Mouse (Mus musculus) G1E (cell line): ENCODE results near the gene Cwc22. TPM values are rescaled to one million over a fixed set of nuclear protein-coding genes. Genes with fewer than 3 reads are reported as not detected.

Source experiments
- ATAC-seq: 2 replicates; pipeline ENCODE4 v1.8.0; 2016; ENCODE audit warnings: mild to moderate bottlenecking; ENCODE audit not compliant: insufficient number of reproducible peaks, poor library complexity, low FRiP score, severe bottlenecking; ENCODE audit errors: extremely low read depth
- DNase-seq: peaks from one replicate; pipeline ENCODE4 v3.0.0; 2012; ENCODE audit warnings: low spot score
- H3K27me3 ChIP-seq: 2 replicates; pipeline ENCODE4 v1.6.1; 2012; ENCODE audit warnings: mild to moderate bottlenecking, low read length, inconsistent platforms; ENCODE audit not compliant: insufficient read depth
- H3K36me3 ChIP-seq: replicated peaks from 2 replicates; pipeline ENCODE3; 2012; ENCODE audit warnings: mild to moderate bottlenecking, inconsistent platforms
- H3K4me1 ChIP-seq: 2 replicates; pipeline ENCODE4 v1.6.1; 2012; ENCODE audit warnings: low read depth, low read length, inconsistent platforms, mixed read lengths; ENCODE audit not compliant: insufficient read depth
- H3K4me3 ChIP-seq: 2 replicates; pipeline ENCODE4 v1.5.1; 2012; ENCODE audit warnings: low read depth, mild to moderate bottlenecking, inconsistent platforms, low read length, moderate library complexity, mixed read lengths
- H3K9me3 ChIP-seq: replicated peaks from 2 replicates; pipeline ENCODE4 v1.6.1; 2012; ENCODE audit warnings: inconsistent platforms
- CTCF ChIP-seq: IDR thresholded peaks from 2 replicates; pipeline ENCODE4 v1.5.1; 2012; ENCODE audit warnings: low read depth, low read length, inconsistent platforms, mixed read lengths
- GATA1 ChIP-seq: IDR thresholded peaks from 2 replicates; pipeline ENCODE4 v1.6.1; 2012; ENCODE audit warnings: borderline replicate concordance, low read length, inconsistent platforms, mixed read lengths
- GATA2 ChIP-seq: IDR thresholded peaks from 2 replicates; pipeline ENCODE4 v1.6.1; 2012; ENCODE audit warnings: low read depth, low read length, inconsistent platforms, borderline replicate concordance
- POLR2AphosphoS5 ChIP-seq: IDR thresholded peaks from 2 replicates; pipeline ENCODE4 v1.6.1; 2012; ENCODE audit warnings: low read depth, low read length, inconsistent platforms; ENCODE audit not compliant: insufficient replicate concordance
- TAL1 ChIP-seq: conservative IDR thresholded peaks from 2 replicates; pipeline ENCODE4 v1.6.1; 2012; ENCODE audit warnings: low read depth, low read length, inconsistent platforms, mixed read lengths
- polyA plus RNA-seq: library from polyadenylated mRNA; stranded (reverse); fragments of >175 nt; gene quantifications from 2 replicates; pipeline ENCODE4 v1.2.3, GENCODE M21; 2012
- total RNA-seq, 2 experiments: library from RNA; stranded (forward) in 1 of 2; stranded (reverse) in 1 of 2; fragments of 200-1000 nt in 1 of 2; fragments of >200 nt in 1 of 2; fragmentation: Nextera tagmentation in 1 of 2; gene quantifications; 2 replicates each; pipeline ENCODE4 v1.2.3; 2014 to 2017

The Cwc22 gene
- total and polyA plus RNA-seq, 3 experiments = 22.5 to 106 (median 84.4) TPM

- DNase-seq (no peak), ATAC-seq (no peak)
- TF ChIP-seq TAL1 = no peak
- no peak for TF ChIP-seq CTCF
- TF ChIP-seq GATA2 = no peak
- TF ChIP-seq GATA1 = no peak
- Histone ChIP-seq H3K9me3 (no peaks in the 10 kb centered on the region), H3K4me3 (no peak overlapping the region), H3K27me3 (no peaks in the 10 kb centered on the region), H3K36me3 (no peaks in the 10 kb centered on the region), H3K4me1 (no peaks in the 10 kb centered on the region)
These were observed 14.5 kb upstream of the Cwc22 start for GRCm38 (mm10) chr2:77960711-77961110.

- no peaks in the 10 kb centered on the region for H3K9me3 ChIP-seq
- no peaks in the 10 kb centered on the region for H3K4me1 ChIP-seq
- no peak for ATAC-seq
- TF ChIP-seq GATA1 (no peak), TAL1 (no peak), POLR2AphosphoS5 (no peak), CTCF (no peak), GATA2 (no peak)
- H3K27me3 ChIP-seq = no peaks in the 10 kb centered on the region
- no peak for DNase-seq
- H3K36me3 ChIP-seq = no peaks in the 10 kb centered on the region
- H3K4me3 ChIP-seq = no peak overlapping the region
These were observed 13.2 kb upstream of the Cwc22 start for GRCm38 (mm10) chr2:77959341-77959740.

- H3K4me3 ChIP-seq = no peak overlapping the region
- no peaks in the 10 kb centered on the region for H3K4me1 ChIP-seq
- no peak for TF ChIP-seq CTCF
- no peak for TF ChIP-seq POLR2AphosphoS5
- TF ChIP-seq GATA1 = no peak
- TF ChIP-seq TAL1 = no peak
- TF ChIP-seq GATA2 = no peak
- H3K36me3 ChIP-seq = no peaks in the 10 kb centered on the region
- ATAC-seq (no peak), DNase-seq (no peak)
- H3K27me3 ChIP-seq = no peaks in the 10 kb centered on the region
- H3K9me3 ChIP-seq = no peaks in the 10 kb centered on the region
These were observed 5.3 kb upstream of the Cwc22 start for GRCm38 (mm10) chr2:77951415-77951913.

GRCm38 (mm10) chr2:77950111-77950510 lies 3.9 kb upstream of the Cwc22 start:
- no peak overlapping the region for H3K4me3 ChIP-seq
- H3K9me3 ChIP-seq = no peaks in the 10 kb centered on the region
- H3K27me3 ChIP-seq = no peaks in the 10 kb centered on the region
- ATAC-seq (no peak), DNase-seq (no peak)
- no peaks in the 10 kb centered on the region; the same call in 1 of the 2 replicates for H3K4me1 ChIP-seq
- no peaks in the 10 kb centered on the region for H3K36me3 ChIP-seq
- TF ChIP-seq CTCF (no peak), GATA1 (no peak), GATA2 (no peak), TAL1 (no peak), POLR2AphosphoS5 (no peak)

DNA sequence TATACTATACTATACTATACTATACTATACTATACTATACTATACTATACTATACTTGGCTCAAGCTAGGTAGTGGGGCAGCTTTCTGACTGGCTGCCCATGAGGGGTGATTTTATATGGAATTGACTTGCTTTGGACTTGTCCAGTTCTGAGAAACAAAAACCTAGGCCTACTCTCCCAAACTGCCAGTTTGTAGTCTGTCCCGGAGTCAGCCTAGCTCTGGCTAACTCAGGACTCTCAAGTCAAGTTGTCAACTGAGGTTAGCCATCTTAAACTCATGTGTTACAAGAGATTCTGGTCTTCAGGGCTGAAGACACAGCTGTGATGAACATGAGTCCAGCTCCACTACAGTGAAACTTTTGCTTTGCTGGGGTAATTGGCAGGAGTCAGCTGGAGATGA lies 3.3 kb upstream of the Cwc22 start:
- no peak for TF ChIP-seq TAL1
- TF ChIP-seq CTCF = no peak
- TF ChIP-seq GATA1 = no peak
- no peak for TF ChIP-seq POLR2AphosphoS5
- no peak for TF ChIP-seq GATA2
- no peak for DNase-seq

GRCm38 (mm10) chr2:77948921-77949320 lies 2.7 kb upstream of the Cwc22 start:
- no peaks in the 10 kb centered on the region for H3K27me3 ChIP-seq
- no peak overlapping the region for H3K4me3 ChIP-seq
- H3K9me3 ChIP-seq = no peaks in the 10 kb centered on the region
- no peak for DNase-seq
- peaks cover 11% of the 10 kb centered on the region for H3K4me1 ChIP-seq
- no peak for ATAC-seq
- peaks cover 5% of the 10 kb centered on the region for H3K36me3 ChIP-seq
- TF ChIP-seq TAL1 (no peak), CTCF (no peak), GATA1 (no peak)

More for the DNA sequence above, 3.3 kb upstream of the Cwc22 start:
- Histone ChIP-seq H3K9me3 (no peaks in the 10 kb centered on the region), H3K36me3 (peaks cover under 1% of the 10 kb centered on the region), H3K4me1 (peaks cover 5% of the 10 kb centered on the region), H3K27me3 (no peaks in the 10 kb centered on the region), H3K4me3 (no peak overlapping the region)
- no peak for ATAC-seq

- ATAC-seq = no peak
- no peak for TF ChIP-seq POLR2AphosphoS5
- no peak for TF ChIP-seq GATA1
- no peak for TF ChIP-seq CTCF
These were observed 2.0 kb upstream of the Cwc22 start for GRCm38 (mm10) chr2:77948126-77948525.

More at GRCm38 (mm10) chr2:77948126-77948525, 2.0 kb upstream of the Cwc22 start:
- Histone ChIP-seq H3K27me3 (no peaks in the 10 kb centered on the region), H3K4me1 (peaks cover 12% of the 10 kb centered on the region), H3K36me3 (peaks cover 8% of the 10 kb centered on the region), H3K4me3 (no peak overlapping the region), H3K9me3 (no peaks in the 10 kb centered on the region)
- DNase-seq = no peak
